Mouse (Mus musculus): ENCODE measurements around the gene Gm5105.

Gm5105 gene

GRCm38 (mm10) chr3:138022651-138023050 is 44.5 kb downstream of the Gm5105 start:
- no peak for DNase-seq

GRCm38 (mm10) chr3:138022003-138022402 is 45.2 kb downstream of the Gm5105 start:
- DNase-seq = no peak

GRCm38 (mm10) chr3:138016810-138017209 is 50.4 kb downstream of the Gm5105 start:
- no peak for DNase-seq

GRCm38 (mm10) chr3:138014725-138015124 is 52.5 kb downstream of the Gm5105 start:
- DNase-seq = no peak

GRCm38 (mm10) chr3:138012351-138012750 is 54.8 kb downstream of the Gm5105 start:
- DNase-seq = no peak

GRCm38 (mm10) chr3:138008152-138008551 is 59.0 kb downstream of the Gm5105 start:
- no peak for DNase-seq

GRCm38 (mm10) chr3:138006896-138007295 is 60.3 kb downstream of the Gm5105 start:
- DNase-seq = no peak

- DNase-seq = no peak
These were observed 63.9 kb downstream of the Gm5105 start for GRCm38 (mm10) chr3:138003264-138003663.

- no peak for DNase-seq
These were observed 64.6 kb downstream of the Gm5105 start for GRCm38 (mm10) chr3:138002545-138002944.

GRCm38 (mm10) chr3:138001865-138002264 is 65.3 kb downstream of the Gm5105 start:
- DNase-seq = no peak

GRCm38 (mm10) chr3:138000724-138001069 is 66.5 kb downstream of the Gm5105 start:
- DNase-seq = no peak

- DNase-seq = no peak
These were observed 67.0 kb downstream of the Gm5105 start for GRCm38 (mm10) chr3:138000062-138000723.

GRCm38 (mm10) chr3:137999224-137999790 is 67.9 kb downstream of the Gm5105 start:
- DNase-seq = no peak

All from right cerebral cortex, postnatal 4 days (tissue).